Mouse (Mus musculus) CD4-positive, CD25-positive, alpha-beta regulatory T cell, adult 9 weeks (primary cell): Measurements from ENCODE around the gene Hcrtr2. TPM values are rescaled to one million over a fixed set of nuclear protein-coding genes. Genes with fewer than 3 reads are reported as not detected.

Experiments used
- polyA plus RNA-seq: library from polyadenylated mRNA; unstranded; fragments of 100-300 nt; shearing (Covaris generic); gene quantifications from one replicate; pipeline ENCODE4 v1.2.1, GENCODE M21; 2017

The Hcrtr2 gene
- not detected for polyA plus RNA-seq

GRCm38 (mm10) chr9:76323756-76324155 is at the start of gene Hcrtr2:
Hcrtr2 (minus strand) TSS chr9:76323856.

GRCm38 (mm10) chr9:76213557-76213956 is 110.1 kb downstream of the Hcrtr2 start, which contains the start of gene Gfral:
Gfral (minus strand) TSS chr9:76213657.

Other genes with a start within 250 kb of the Hcrtr2 start
- not detected for gene Gfral, start 110.2 kb downstream of the Hcrtr2 start, polyA plus RNA-seq
- gene Fam83b, start 243.3 kb upstream of the Hcrtr2 start, polyA plus RNA-seq: not detected